Mouse (Mus musculus) limb, embryonic 12.5 days (tissue): ENCODE data around the gene Pam16. TPM values are rescaled to one million over a fixed set of nuclear protein-coding genes. Genes with fewer than 3 reads are reported as not detected.

Source experiments
- ATAC-seq: fragments of 200-750 bp; cut with Nextera tagmentation; 2 replicates; pipeline ENCODE4 v1.8.0; 2017; ENCODE audit warnings: low read depth, moderate TSS enrichment; ENCODE audit not compliant: insufficient number of reproducible peaks, insufficient read depth, low FRiP score, low TSS enrichment
- H3K27ac ChIP-seq: fragments of 300-500 bp; sonication (generic); 2 replicates; pipeline ENCODE4 v1.5.1; 2016; ENCODE audit warnings: mild to moderate bottlenecking, moderate library complexity
- H3K27me3 ChIP-seq: fragments of 300-500 bp; sonication (generic); 2 replicates; pipeline ENCODE4 v1.6.1; 2016; ENCODE audit warnings: mild to moderate bottlenecking, moderate library complexity
- H3K36me3 ChIP-seq: fragments of 300-500 bp; sonication (generic); 2 replicates; pipeline ENCODE4 v1.6.1; 2016; ENCODE audit warnings: mild to moderate bottlenecking, moderate library complexity
- H3K4me1 ChIP-seq: fragments of 300-500 bp; sonication (generic); replicated peaks from 2 replicates; pipeline ENCODE4 v1.6.1; 2016
- H3K4me2 ChIP-seq: fragments of 300-500 bp; sonication (generic); 2 replicates; pipeline ENCODE4 v1.6.1; 2016; ENCODE audit warnings: mild to moderate bottlenecking, moderate library complexity
- H3K4me3 ChIP-seq: fragments of 300-500 bp; sonication (generic); replicated peaks from 2 replicates; pipeline ENCODE4 v1.5.1; 2016; ENCODE audit warnings: mild to moderate bottlenecking
- H3K9ac ChIP-seq: fragments of 300-500 bp; sonication (generic); replicated peaks from 2 replicates; pipeline ENCODE4 v1.6.1; 2016; ENCODE audit warnings: mild to moderate bottlenecking, moderate library complexity
- H3K9me3 ChIP-seq: fragments of 300-500 bp; sonication (generic); 2 replicates; pipeline ENCODE4 v1.6.1; 2016; ENCODE audit warnings: mild to moderate bottlenecking, moderate library complexity
- WGBS: fragments of 180-500 bp; shearing (Covaris S2); methylation state at CpG from one replicate; pipeline ENCODE4 v1.1.7; 2016; 5-methylcytosine and 5-hydroxymethylcytosine counted together
- polyA plus RNA-seq: library from polyadenylated mRNA; unstranded; fragments of >200 nt; fragmentation: Nextera tagmentation; extraction: Ambion mirVana; gene quantifications from 2 replicates; pipeline ENCODE4 v1.2.1, GENCODE M21; 2016

Gene Pam16
- polyA plus RNA-seq, 1 experiment from 2014 or later = 111 TPM

- H3K4me3 ChIP-seq = no peak overlapping the region
- H3K4me1 ChIP-seq = peaks cover 88% of the 10 kb centered on the region
- H3K27ac ChIP-seq = peak overlapping the region; percentile 78; the same call in 1 of the 2 replicates
- WGBS = 20% methylated on average over 6 of the region's 6 CpGs
- no peaks in the 10 kb centered on the region for H3K27me3 ChIP-seq
- peak overlapping the region; percentile 99 for H3K4me2 ChIP-seq
- no peak overlapping the region for H3K9ac ChIP-seq
- H3K36me3 ChIP-seq = no peaks in the 10 kb centered on the region
- no peaks in the 10 kb centered on the region for H3K9me3 ChIP-seq
- ATAC-seq = no peak
Observed at GRCm38 (mm10) chr16:4598891-4599543, 25.8 kb downstream of the Pam16 start.

GRCm38 (mm10) chr16:4598041-4598440, 26.7 kb downstream of the Pam16 start:
- Histone ChIP-seq H3K4me3 (peak overlapping the region; percentile 89), H3K9me3 (no peaks in the 10 kb centered on the region), H3K9ac (peak overlapping the region; percentile 50; the same call in 1 of the 2 replicates), H3K27ac (peak overlapping the region; percentile 78), H3K4me1 (peaks cover 88% of the 10 kb centered on the region), H3K27me3 (no peaks in the 10 kb centered on the region), H3K4me2 (peak overlapping the region; percentile 99), H3K36me3 (no peaks in the 10 kb centered on the region)
- no peak for ATAC-seq
- 54% methylated on average over 5 of the region's 5 CpGs for WGBS

GRCm38 (mm10) chr16:4597296-4597695, 27.5 kb downstream of the Pam16 start:
- H3K9me3 ChIP-seq = no peaks in the 10 kb centered on the region
- H3K9ac ChIP-seq = peak overlapping the region; percentile 40
- H3K36me3 ChIP-seq = no peaks in the 10 kb centered on the region
- no peaks in the 10 kb centered on the region for H3K27me3 ChIP-seq
- peak overlapping the region; percentile 89 for H3K4me3 ChIP-seq
- ATAC-seq = no peak
- peak overlapping the region; percentile 78 for H3K27ac ChIP-seq
- H3K4me1 ChIP-seq = peaks cover 87% of the 10 kb centered on the region
- H3K4me2 ChIP-seq = peak overlapping the region; percentile 99
- 45% methylated on average over 7 of the region's 7 CpGs for WGBS

- peak overlapping the region; percentile 78 for H3K27ac ChIP-seq
- WGBS = 72% methylated on average over 2 of the region's 2 CpGs
- H3K4me1 ChIP-seq = peaks cover 87% of the 10 kb centered on the region
- peak overlapping the region; percentile 99 for H3K4me2 ChIP-seq
- no peaks in the 10 kb centered on the region for H3K27me3 ChIP-seq
- no peaks in the 10 kb centered on the region for H3K9me3 ChIP-seq
- peak overlapping the region; percentile 89 for H3K4me3 ChIP-seq
- H3K9ac ChIP-seq = peak overlapping the region; percentile 40
- ATAC-seq = no peak
- no peaks in the 10 kb centered on the region for H3K36me3 ChIP-seq
Observed at GRCm38 (mm10) chr16:4596836-4597235, 28.0 kb downstream of the Pam16 start.

- no peak for ATAC-seq
- H3K4me3 ChIP-seq = peak overlapping the region; percentile 89
- peak overlapping the region; percentile 95 for H3K9ac ChIP-seq
- no peaks in the 10 kb centered on the region for H3K9me3 ChIP-seq
- peaks cover 84% of the 10 kb centered on the region for H3K4me1 ChIP-seq
- H3K36me3 ChIP-seq = peaks cover under 1% of the 10 kb centered on the region
- no peaks in the 10 kb centered on the region for H3K27me3 ChIP-seq
- H3K4me2 ChIP-seq = peak overlapping the region; percentile 99
- H3K27ac ChIP-seq = peak overlapping the region; percentile 97
- WGBS = 7% methylated on average over 3 of the region's 3 CpGs
Observed at GRCm38 (mm10) chr16:4596141-4596728, 28.6 kb downstream of the Pam16 start.

- Histone ChIP-seq H3K36me3 (peaks cover 7% of the 10 kb centered on the region), H3K4me3 (peak overlapping the region; percentile 89), H3K9me3 (no peaks in the 10 kb centered on the region), H3K27me3 (no peaks in the 10 kb centered on the region), H3K9ac (peak overlapping the region; percentile 95), H3K4me2 (peak overlapping the region; percentile 99), H3K27ac (peak overlapping the region; percentile 97), H3K4me1 (peaks cover 77% of the 10 kb centered on the region)
- no peak; the same call in 1 of the 2 replicates for ATAC-seq
- 2% methylated on average over 5 of the region's 5 CpGs for WGBS
Observed at GRCm38 (mm10) chr16:4595527-4595963, 29.2 kb downstream of the Pam16 start.

GRCm38 (mm10) chr16:4594814-4595526, 29.8 kb downstream of the Pam16 start:
- ATAC-seq = peak; percentile 1; the same call in 1 of the 2 replicates
- WGBS = 1% methylated on average over 49 of the region's 52 CpGs
- Histone ChIP-seq H3K9ac (peak overlapping the region; percentile 95), H3K4me2 (peak overlapping the region; percentile 99), H3K36me3 (peaks cover 13% of the 10 kb centered on the region), H3K27ac (peak overlapping the region; percentile 97), H3K27me3 (no peaks in the 10 kb centered on the region), H3K4me1 (peaks cover 72% of the 10 kb centered on the region), H3K4me3 (peak overlapping the region; percentile 89), H3K9me3 (no peaks in the 10 kb centered on the region)

GRCm38 (mm10) chr16:4593971-4594813, 30.6 kb downstream of the Pam16 start, which contains the start of gene Glis2:
Glis2 (plus strand) TSS chr16:4594713.
- Histone ChIP-seq H3K4me1 (peaks cover 64% of the 10 kb centered on the region), H3K4me2 (peak within 1 kb of the TSS; percentile 99), H3K36me3 (peaks cover 13% of the 10 kb centered on the region), H3K9me3 (no peaks in the 10 kb centered on the region), H3K27me3 (no peaks in the 10 kb centered on the region), H3K27ac (peak within 1 kb of the TSS; percentile 97), H3K4me3 (peak within 1 kb of the TSS; percentile 89), H3K9ac (peak within 1 kb of the TSS; percentile 95)
- ATAC-seq = peak; percentile 82
- WGBS = under 1% methylated on average over 46 of the region's 74 CpGs

- Histone ChIP-seq H3K4me2 (peak overlapping the region; percentile 99), H3K9me3 (no peaks in the 10 kb centered on the region), H3K36me3 (peaks cover 13% of the 10 kb centered on the region), H3K9ac (peak overlapping the region; percentile 95; the same call in 1 of the 2 replicates), H3K27ac (peak overlapping the region; percentile 97), H3K4me1 (peaks cover 54% of the 10 kb centered on the region), H3K4me3 (peak overlapping the region; percentile 89), H3K27me3 (no peaks in the 10 kb centered on the region)
- 12% methylated on average over 32 of the region's 32 CpGs for WGBS
- no peak for ATAC-seq
Observed at GRCm38 (mm10) chr16:4592909-4593875, 31.6 kb downstream of the Pam16 start.

GRCm38 (mm10) chr16:4590236-4590635, 34.6 kb downstream of the Pam16 start:
- peaks cover 44% of the 10 kb centered on the region for H3K4me1 ChIP-seq
- no peak overlapping the region for H3K4me3 ChIP-seq
- no peak overlapping the region for H3K27ac ChIP-seq
- no peak overlapping the region for H3K9ac ChIP-seq
- 95% methylated on average over 9 of the region's 9 CpGs for WGBS
- H3K27me3 ChIP-seq = no peaks in the 10 kb centered on the region
- peaks cover 13% of the 10 kb centered on the region for H3K36me3 ChIP-seq
- no peaks in the 10 kb centered on the region for H3K9me3 ChIP-seq
- no peak overlapping the region for H3K4me2 ChIP-seq
- no peak for ATAC-seq
